Mouse (Mus musculus) liver, embryonic 11.5 days (tissue): Measurements from ENCODE around the gene Mroh8. TPM values are rescaled to one million over a fixed set of nuclear protein-coding genes. Genes with fewer than 3 reads are reported as not detected.
A peak's percentile ranks its signal among the peaks of the same experiment; 100 is the strongest.
"Not testable (repeated sequence)": the region's sequence is repeated elsewhere in the genome, so short reads cannot be mapped to it uniquely, and the experiment has no call there.

ENCODE experiments used
- ATAC-seq: fragments of 200-750 bp; cut with Nextera tagmentation; replicated peaks from 2 replicates; pipeline ENCODE4 v1.8.0; 2017; ENCODE audit warnings: moderate number of reproducible peaks, mild to moderate bottlenecking, moderate TSS enrichment, moderate library complexity; ENCODE audit not compliant: low FRiP score
- DNase-seq: peaks from one replicate; pipeline ENCODE4 v3.0.0-alpha.2; 2017; ENCODE audit warnings: low spot score
- H3K27ac ChIP-seq: fragments of 300-500 bp; sonication (generic); 2 replicates; pipeline ENCODE4 v1.5.1; 2014; ENCODE audit warnings: mild to moderate bottlenecking, low read depth, low read length, control low read depth
- H3K27me3 ChIP-seq: fragments of 300-500 bp; sonication (generic); replicated peaks from 2 replicates; pipeline ENCODE4 v1.6.1; 2014; ENCODE audit warnings: low read length, mixed read lengths; ENCODE audit not compliant: control insufficient read depth, insufficient read depth
- H3K36me3 ChIP-seq: fragments of 300-500 bp; sonication (generic); 2 replicates; pipeline ENCODE4 v1.6.1; 2014; ENCODE audit warnings: mild to moderate bottlenecking, low read length, moderate library complexity, mixed read lengths; ENCODE audit not compliant: control insufficient read depth, insufficient read depth
- H3K4me1 ChIP-seq: fragments of 300-500 bp; sonication (generic); replicated peaks from 2 replicates; pipeline ENCODE4 v1.6.1; 2014; ENCODE audit warnings: low read length, mixed read lengths; ENCODE audit not compliant: control insufficient read depth, insufficient read depth
- H3K4me2 ChIP-seq: fragments of 300-500 bp; sonication (generic); 2 replicates; pipeline ENCODE4 v1.6.1; 2014; ENCODE audit warnings: mild to moderate bottlenecking, control low read depth, moderate library complexity
- H3K4me3 ChIP-seq: fragments of 300-500 bp; sonication (generic); 2 replicates; pipeline ENCODE4 v1.5.1; 2014; ENCODE audit warnings: low read depth, low read length, control low read depth
- H3K9ac ChIP-seq: fragments of 300-500 bp; sonication (generic); 2 replicates; pipeline ENCODE4 v1.6.1; 2014; ENCODE audit warnings: low read depth, low read length, control low read depth
- H3K9me3 ChIP-seq: fragments of 300-500 bp; sonication (generic); 2 replicates; pipeline ENCODE4 v1.6.1; 2016; ENCODE audit warnings: low read length, inconsistent platforms, mixed read lengths; ENCODE audit not compliant: control insufficient read depth
- WGBS: fragments of 180-500 bp; shearing (Covaris S2); extraction: QIAGEN DNeasy Blood & Tissue Kit; methylation state at CpG from one replicate; pipeline ENCODE4 v1.1.7; 2014; 5-methylcytosine and 5-hydroxymethylcytosine counted together
- polyA plus RNA-seq: library from polyadenylated mRNA; unstranded; fragments of >200 nt; fragmentation: Nextera tagmentation; extraction: Ambion mirVana; gene quantifications from 2 replicates; pipeline ENCODE4 v1.2.1, GENCODE M21; 2014

The Mroh8 gene
- polyA plus RNA-seq, 1 experiment from 2014 or later, result 0.29 TPM

DNA sequence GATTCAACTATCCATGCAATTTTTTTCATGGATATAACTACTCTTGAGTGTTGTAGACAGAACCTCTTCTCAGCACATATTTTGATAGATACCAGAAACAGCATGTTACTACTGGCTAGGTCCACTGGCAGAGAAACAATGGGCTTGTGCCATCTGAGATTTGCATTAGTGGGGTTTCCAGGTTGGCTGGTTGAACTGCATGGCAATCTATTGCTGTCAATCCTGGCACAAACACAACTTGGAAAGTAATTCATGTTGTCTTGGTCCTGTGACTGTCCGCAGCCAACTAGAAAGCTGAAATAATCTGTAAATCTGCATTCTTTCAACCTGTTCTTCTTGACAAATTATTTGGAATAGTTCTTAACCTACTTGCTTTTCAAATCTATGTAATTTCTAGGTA is 16.2 kb downstream of the Mroh8 start:
- no peak overlapping the region for H3K9ac ChIP-seq
- no peaks in the 10 kb centered on the region for H3K9me3 ChIP-seq
- H3K4me2 ChIP-seq, result no peak overlapping the region
- DNase-seq (no peak), ATAC-seq (no peak)
- no peaks in the 10 kb centered on the region for H3K4me1 ChIP-seq
- H3K27ac ChIP-seq, result no peak overlapping the region
- 91% methylated on average over 1 of the region's 1 CpGs for WGBS
- no peak overlapping the region for H3K4me3 ChIP-seq
- no peaks in the 10 kb centered on the region for H3K36me3 ChIP-seq
- no peaks in the 10 kb centered on the region for H3K27me3 ChIP-seq

DNA sequence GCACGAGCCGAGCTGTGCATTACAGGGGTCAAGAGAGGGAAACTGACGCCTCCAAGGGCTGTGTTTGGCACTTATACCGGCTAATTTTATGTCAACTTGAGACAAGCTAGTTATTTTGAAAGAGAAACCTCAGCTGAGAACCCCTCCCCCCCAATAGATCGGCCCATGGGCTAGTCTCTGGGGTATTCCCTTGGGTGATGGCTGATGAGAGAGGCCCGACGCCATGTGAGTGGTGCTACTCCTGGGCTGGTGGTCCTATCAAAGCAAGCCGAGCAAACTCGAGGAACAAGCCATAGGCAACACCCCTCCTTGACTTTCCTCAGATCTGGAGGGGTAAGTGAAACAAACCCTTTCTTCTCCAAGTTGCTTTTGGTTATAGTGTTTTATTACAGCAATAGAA is 16.8 kb downstream of the Mroh8 start:
- DNase-seq, result no peak
- no peak for ATAC-seq
- no peaks in the 10 kb centered on the region for H3K36me3 ChIP-seq
- H3K4me1 ChIP-seq, result no peaks in the 10 kb centered on the region
- WGBS, result 74% methylated on average over 9 of the region's 9 CpGs
- no peaks in the 10 kb centered on the region for H3K9me3 ChIP-seq
- no peaks in the 10 kb centered on the region for H3K27me3 ChIP-seq
- no peak overlapping the region for H3K27ac ChIP-seq
- no peak overlapping the region for H3K4me2 ChIP-seq
- no peak overlapping the region for H3K9ac ChIP-seq
- no peak overlapping the region for H3K4me3 ChIP-seq

DNA sequence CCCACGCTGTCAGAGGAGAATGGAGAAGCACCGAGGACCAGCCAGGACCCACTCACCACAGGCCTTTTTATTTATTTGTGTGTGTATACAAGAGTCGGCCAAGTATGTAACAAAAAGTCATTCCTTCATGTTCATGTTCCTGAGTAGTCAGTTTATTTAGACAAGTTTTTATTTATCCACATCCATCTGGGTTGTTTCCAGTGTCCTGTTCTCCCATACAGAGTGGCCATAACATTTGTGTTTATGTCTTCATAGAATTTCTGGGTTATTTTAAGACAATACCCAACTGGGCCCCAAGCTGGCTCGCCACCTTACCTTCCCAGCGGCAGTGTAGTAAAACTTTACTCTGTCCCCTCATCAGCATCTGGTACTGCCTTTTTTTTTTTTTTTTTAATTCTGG is 17.4 kb downstream of the Mroh8 start:
- DNase-seq (no peak), ATAC-seq (no peak)
- 77% methylated on average over 5 of the region's 5 CpGs for WGBS
- no peak overlapping the region for H3K4me3 ChIP-seq
- no peak overlapping the region for H3K4me2 ChIP-seq
- H3K27ac ChIP-seq, result no peak overlapping the region
- H3K27me3 ChIP-seq, result no peaks in the 10 kb centered on the region
- no peaks in the 10 kb centered on the region for H3K36me3 ChIP-seq
- H3K4me1 ChIP-seq, result no peaks in the 10 kb centered on the region
- H3K9ac ChIP-seq, result no peak overlapping the region
- H3K9me3 ChIP-seq, result no peaks in the 10 kb centered on the region

DNA sequence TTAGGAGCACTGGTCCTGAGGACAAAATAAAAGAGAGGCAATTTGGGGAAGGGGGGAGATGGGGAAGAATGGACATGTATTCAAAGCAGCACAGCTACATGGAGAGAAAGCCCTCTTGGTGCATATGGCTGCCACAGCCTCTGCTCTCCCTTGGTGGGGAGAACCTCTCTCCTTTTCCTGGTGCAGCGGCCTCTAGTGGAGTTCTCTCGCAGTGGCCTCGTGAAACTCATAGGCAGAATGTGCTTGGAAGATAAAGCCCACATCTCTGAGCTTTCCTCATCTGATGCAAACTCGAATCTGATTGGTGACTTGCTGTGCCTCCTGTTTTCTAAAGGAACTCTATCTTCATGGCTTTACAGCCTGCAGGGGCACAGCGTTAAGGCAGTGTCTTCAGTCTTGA is 19.6 kb downstream of the Mroh8 start:
- DNase-seq, result peak; percentile 54
- WGBS, result 9% methylated on average over 5 of the region's 5 CpGs
- H3K36me3 ChIP-seq, result no peaks in the 10 kb centered on the region
- H3K9me3 ChIP-seq, result no peaks in the 10 kb centered on the region
- no peak overlapping the region for H3K4me3 ChIP-seq
- H3K9ac ChIP-seq, result no peak overlapping the region
- no peak overlapping the region for H3K4me2 ChIP-seq
- H3K27me3 ChIP-seq, result no peaks in the 10 kb centered on the region
- peak; percentile 64; the same call in 1 of the 2 replicates for ATAC-seq
- H3K4me1 ChIP-seq, result no peaks in the 10 kb centered on the region
- no peak overlapping the region for H3K27ac ChIP-seq

DNA sequence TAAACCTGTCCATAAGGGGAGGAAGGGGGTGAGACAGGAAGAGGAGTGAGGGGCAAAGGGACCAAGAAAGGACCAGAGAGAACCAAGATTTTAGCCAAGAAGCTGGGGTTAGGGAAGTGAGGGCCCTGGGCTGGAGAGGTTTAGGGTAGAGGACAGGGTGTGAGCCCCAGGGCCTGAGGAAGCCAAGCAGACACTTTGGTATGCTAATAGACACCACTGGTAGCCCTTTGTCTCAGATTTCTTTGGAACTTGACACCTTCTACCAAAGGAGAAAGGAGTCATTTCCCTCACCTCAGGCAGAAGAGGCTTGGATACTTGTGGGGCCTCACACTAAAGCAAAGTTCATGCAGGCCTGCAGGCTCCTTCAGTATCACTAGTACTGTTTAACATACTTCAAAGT is 31.2 kb downstream of the Mroh8 start:
- Histone ChIP-seq H3K4me3 (no peak overlapping the region), H3K27me3 (no peaks in the 10 kb centered on the region; the same call in 1 of the 2 replicates), H3K9me3 (no peaks in the 10 kb centered on the region), H3K4me2 (no peak overlapping the region), H3K9ac (no peak overlapping the region), H3K27ac (no peak overlapping the region), H3K4me1 (no peaks in the 10 kb centered on the region), H3K36me3 (no peaks in the 10 kb centered on the region)
- DNase-seq (no peak), ATAC-seq (no peak)

DNA sequence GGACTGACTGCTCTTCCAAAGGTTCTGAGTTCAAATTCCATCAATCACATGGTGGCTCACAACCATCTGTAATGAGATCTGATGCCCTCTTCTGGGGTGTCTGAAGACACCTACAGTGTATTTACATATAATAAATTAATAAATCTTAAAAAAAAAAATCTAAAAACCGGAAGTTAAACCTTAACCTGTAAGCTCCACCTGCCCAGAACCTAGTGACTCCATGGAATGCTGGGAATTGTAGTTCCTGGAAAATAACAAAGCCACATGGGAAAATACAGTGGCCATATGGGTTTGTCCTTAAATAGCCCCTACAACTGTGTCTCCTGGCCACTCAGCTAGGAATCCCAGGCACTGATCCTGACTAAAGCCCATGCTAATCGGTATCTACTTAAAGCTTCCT is 33.7 kb downstream of the Mroh8 start:
- Histone ChIP-seq H3K9me3 (no peaks in the 10 kb centered on the region), H3K4me3 (no peak overlapping the region), H3K4me2 (no peak overlapping the region), H3K36me3 (no peaks in the 10 kb centered on the region), H3K4me1 (no peaks in the 10 kb centered on the region), H3K27me3 (no peaks in the 10 kb centered on the region; the same call in 1 of the 2 replicates), H3K9ac (no peak overlapping the region), H3K27ac (no peak overlapping the region)
- DNase-seq (no peak), ATAC-seq (no peak)
- WGBS, result 66% methylated on average over 2 of the region's 2 CpGs

DNA sequence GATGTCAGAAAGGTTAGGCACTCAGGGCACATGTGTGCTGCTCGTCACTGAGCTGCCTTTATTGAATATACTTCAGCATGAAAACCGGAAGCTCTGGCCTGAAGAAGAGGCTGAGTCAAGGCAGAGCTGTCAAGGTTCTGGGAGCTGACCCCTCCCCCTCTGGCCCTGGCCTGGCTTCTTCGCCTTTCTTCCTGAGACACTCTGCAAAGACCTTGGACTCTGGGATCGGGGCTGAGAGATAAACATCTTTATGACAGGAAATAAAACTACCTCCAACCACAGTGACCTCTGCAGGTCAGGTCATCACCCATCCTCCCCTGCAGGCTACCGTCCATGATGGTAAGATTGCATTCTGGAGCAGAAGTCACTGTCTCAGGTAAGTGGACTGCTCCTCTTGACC is 34.3 kb downstream of the Mroh8 start:
- H3K4me3 ChIP-seq, result no peak overlapping the region
- no peak for DNase-seq
- H3K9me3 ChIP-seq, result no peaks in the 10 kb centered on the region
- no peak overlapping the region for H3K9ac ChIP-seq
- no peaks in the 10 kb centered on the region; the same call in 1 of the 2 replicates for H3K27me3 ChIP-seq
- no peak overlapping the region for H3K27ac ChIP-seq
- no peaks in the 10 kb centered on the region for H3K4me1 ChIP-seq
- 40% methylated on average over 5 of the region's 5 CpGs for WGBS
- no peaks in the 10 kb centered on the region for H3K36me3 ChIP-seq
- H3K4me2 ChIP-seq, result no peak overlapping the region
- no peak for ATAC-seq

DNA sequence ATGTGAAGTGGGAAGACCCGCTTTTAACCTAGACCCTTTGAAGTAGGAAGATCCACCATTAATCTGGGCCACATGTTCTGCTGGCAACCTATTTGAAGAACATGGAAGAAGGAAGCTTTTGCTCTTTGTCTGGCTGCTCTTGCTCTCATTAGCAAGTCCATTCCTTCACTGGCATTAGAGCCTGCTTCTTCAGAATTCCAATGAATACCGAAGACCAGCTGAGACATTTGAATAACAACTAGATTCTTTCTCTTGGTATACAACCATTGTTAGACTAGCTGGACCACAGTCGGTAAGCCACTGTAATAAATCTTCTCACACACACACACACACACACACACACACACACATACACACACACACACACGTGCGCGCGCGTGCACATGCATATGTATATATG is 43.4 kb downstream of the Mroh8 start:
- ATAC-seq, result no peak
- WGBS, result 86% methylated on average over 8 of the region's 8 CpGs

DNA sequence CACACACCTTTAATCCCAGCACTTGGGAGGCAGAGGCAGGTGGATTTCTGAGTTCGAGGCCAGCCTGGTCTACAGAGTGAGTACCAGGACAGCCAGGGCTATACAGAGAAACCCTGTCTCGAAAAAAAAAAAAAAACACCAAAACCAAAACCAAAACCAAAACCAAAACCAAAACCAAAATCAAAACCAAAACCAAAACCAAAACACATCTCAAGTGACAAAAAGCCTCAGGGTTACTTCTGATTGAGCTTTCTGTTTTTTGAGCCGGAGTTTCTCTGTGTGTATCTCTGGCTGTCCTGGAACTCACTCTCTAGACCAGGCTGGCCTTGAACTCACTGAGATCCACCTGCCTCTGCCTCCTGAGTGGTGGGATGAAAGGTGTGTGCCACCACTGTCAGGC is 57.4 kb downstream of the Mroh8 start:
- H3K4me1 ChIP-seq, H3K4me3 ChIP-seq, DNase-seq, H3K27me3 ChIP-seq, H3K4me2 ChIP-seq, H3K36me3 ChIP-seq, H3K9me3 ChIP-seq, H3K9ac ChIP-seq, H3K27ac ChIP-seq, ATAC-seq: not testable (repeated sequence)
- WGBS, result 73% methylated on average over 3 of the region's 3 CpGs

More for the DNA sequence above, 43.4 kb downstream of the Mroh8 start:
- no peaks in the 10 kb centered on the region; the same call in 1 of the 2 replicates for H3K27me3 ChIP-seq
- no peak overlapping the region for H3K27ac ChIP-seq
- no peaks in the 10 kb centered on the region for H3K36me3 ChIP-seq
- no peak overlapping the region for H3K4me3 ChIP-seq
- H3K9me3 ChIP-seq, result no peaks in the 10 kb centered on the region
- no peak overlapping the region for H3K9ac ChIP-seq
- DNase-seq, result no peak
- H3K4me2 ChIP-seq, result no peak overlapping the region
- H3K4me1 ChIP-seq, result no peaks in the 10 kb centered on the region
